Mouse (Mus musculus) left cerebral cortex, adult 18-20 months (tissue): ENCODE measurements around the gene Tbc1d13. TPM values are rescaled to one million over a fixed set of nuclear protein-coding genes. Genes with fewer than 3 reads are reported as not detected.

Source experiments
- DNase-seq, 2 experiments: peaks; one replicate each; pipeline ENCODE4 v3.0.0; 2021 to 2022; ENCODE audit warnings: low spot score in 2 of 2, mixed read lengths in 1 of 2
- long read RNA-seq, 2 experiments: library from polyadenylated mRNA; stranded (forward); transcript quantifications; one replicate each; pipeline ENCODE4 v2.0.0; 2021
- total RNA-seq, 2 experiments: library from RNA; stranded (reverse); gene quantifications; 2 replicates each; pipeline ENCODE4 v1.2.3; 2021

Gene Tbc1d13
- total RNA-seq, result 10 to 100 TPM; 43.7 to 50.5 TPM
- long read RNA-seq, experiment 1, partial matches to known transcripts, result 0 of 8 reads
- long read RNA-seq, experiment 1, other reads (novel, unspliced or antisense), result 8 of 8 reads
- long read RNA-seq, experiment 2, partial matches to known transcripts, result 0 of 5 reads
- long read RNA-seq, experiment 2, other reads (novel, unspliced or antisense), result 5 of 5 reads

DNA sequence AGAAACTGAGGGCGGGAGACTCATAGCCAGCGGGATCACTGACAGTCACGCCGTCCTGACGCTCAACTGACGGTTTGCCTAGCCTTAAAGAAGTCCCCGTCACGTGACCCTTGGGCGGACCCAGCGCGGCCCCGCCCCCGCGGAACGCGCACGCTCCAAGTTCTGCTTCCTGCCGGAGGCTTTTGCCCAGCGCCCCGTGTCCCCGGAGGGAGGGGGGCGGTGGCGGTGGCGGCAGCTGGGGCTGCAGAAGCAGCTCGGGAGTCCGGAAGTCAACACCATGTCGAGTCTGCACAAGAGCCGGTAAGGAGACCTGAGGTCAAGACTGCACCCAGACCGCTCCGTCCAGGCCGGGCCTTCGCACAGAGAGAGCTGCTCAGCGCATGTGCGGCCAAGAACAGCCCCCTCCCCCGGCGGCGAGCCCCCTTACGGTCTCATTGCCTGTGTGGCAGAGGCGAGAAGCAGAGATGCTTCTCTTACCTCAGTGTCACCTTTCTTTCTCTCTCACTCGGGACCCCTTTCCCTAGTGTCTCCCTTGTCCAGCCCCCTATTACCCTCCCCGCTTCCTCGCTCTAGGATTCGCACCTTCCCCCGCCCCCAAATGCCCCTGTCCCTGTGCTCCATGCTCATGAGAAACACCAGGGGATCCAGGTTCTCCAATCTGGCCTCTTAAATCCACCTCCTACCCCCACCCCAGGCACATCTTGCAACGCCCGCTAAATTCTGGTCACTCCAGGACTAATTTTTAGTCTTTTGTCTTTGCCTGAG is at the start of gene Tbc1d13:
Tbc1d13 (plus strand) TSS at position 134 of the 765 bp plus-strand sequence.
- DNase-seq, result peak; percentile 97 to 99

GRCm38 (mm10) chr2:30084113-30084512 is 49.4 kb upstream of the Tbc1d13 start:
- DNase-seq, result no peak

- no peak for DNase-seq
Measured at GRCm38 (mm10) chr2:30084632-30085031, 48.9 kb upstream of the Tbc1d13 start.

DNA sequence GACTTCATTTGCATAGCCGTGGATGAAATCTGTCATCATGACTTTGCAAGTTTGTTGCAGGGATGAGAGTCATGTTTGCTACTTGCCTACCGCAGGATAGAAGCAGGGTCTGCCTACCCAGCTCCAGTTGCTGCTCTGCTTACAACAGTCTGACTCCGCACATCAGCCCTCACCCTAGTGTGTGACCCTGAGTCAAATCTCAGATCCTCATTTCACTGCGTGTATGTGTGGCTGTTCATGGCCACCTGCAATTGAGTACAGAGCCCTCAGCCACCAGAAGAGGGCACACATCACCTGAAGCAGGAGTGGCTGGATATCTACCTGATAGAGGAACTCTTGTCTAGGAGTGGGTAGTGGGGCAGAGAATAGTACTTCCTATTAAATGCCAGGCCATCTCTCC is 46.2 kb upstream of the Tbc1d13 start:
- DNase-seq, result no peak

DNA sequence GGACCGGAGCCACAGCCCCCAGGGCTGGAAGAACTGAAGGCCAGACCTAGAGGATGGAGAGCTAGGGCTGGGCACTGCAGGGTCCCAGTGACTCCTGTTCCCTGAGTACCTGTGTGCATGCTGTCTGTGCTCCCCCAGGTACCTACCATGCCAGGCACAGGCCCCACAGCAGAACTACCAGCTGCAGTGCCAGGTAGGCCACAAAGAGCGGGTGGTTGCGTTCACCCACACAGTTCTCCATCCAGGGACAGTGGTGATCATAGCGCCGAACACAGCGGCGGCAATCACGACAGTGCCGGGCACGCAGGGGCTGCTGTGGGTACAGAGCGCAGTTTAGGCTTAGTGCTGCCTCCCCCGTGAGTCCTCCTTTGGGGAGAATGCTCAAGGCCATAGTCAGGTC is 42.0 kb upstream of the Tbc1d13 start:
- DNase-seq, result no peak

- DNase-seq, result no peak
Measured at GRCm38 (mm10) chr2:30092280-30092918, 41.1 kb upstream of the Tbc1d13 start.

GRCm38 (mm10) chr2:30093471-30094207 is 39.9 kb upstream of the Tbc1d13 start, which contains the start of gene Zdhhc12:
Gene Zdhhc12, minus strand, starts transcription at chr2:30093648.
- DNase-seq, result peak; percentile 79 to 91

- DNase-seq, result no peak
Measured at GRCm38 (mm10) chr2:30094208-30094588, 39.3 kb upstream of the Tbc1d13 start.

DNA sequence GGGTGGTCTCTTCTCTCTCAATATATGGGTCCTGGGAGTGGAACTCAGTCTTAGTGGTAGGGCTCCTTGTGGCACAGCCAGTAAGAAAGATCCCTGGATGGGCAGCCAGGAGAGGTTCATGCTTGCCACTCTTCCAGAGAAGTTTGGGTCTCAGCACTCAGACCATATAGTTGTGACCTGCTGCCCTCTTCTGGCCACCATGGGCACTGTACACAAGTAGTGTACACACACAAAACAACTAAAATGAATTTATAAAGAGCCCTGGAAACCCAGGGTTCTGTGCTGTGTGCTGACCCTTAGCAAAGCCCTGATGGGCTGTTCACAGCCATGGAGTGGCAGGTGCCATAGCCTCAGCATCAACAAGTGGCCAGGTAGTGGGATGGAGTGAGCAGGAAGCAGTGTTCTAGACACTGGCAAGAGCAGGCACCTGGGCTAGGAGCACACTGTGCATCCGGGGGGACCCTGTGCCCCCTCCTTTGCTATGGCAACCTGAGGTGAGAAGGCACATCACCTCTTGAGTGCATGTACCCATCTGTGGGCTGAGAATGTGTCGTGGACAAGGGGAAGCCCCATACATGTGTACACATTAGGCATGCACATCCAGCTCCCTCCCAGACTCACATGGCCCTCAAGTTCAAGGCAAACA is 37.5 kb upstream of the Tbc1d13 start:
- DNase-seq, result no peak

- no peak for DNase-seq
Measured at GRCm38 (mm10) chr2:30100214-30100613, 33.3 kb upstream of the Tbc1d13 start.

DNA sequence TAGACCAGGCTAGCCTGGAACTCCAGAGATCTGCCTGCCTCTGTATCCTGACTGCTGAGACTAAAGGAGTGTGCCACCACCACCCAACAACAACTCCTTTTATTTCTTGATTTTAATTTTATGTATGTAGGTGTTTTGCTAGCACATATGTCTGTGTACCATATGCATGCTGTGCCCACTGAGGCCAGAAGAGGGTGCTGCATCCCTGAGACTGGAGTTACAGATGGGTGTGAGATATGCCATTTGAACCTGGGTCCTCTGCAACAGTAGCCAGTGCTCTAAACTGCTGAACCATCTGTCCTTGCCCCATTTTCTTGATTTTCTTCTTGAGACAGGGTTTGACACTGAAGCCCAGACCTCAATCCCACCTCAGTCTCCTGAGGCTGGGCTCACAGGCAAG is 27.2 kb upstream of the Tbc1d13 start:
- DNase-seq, result peak; percentile 36 to 43

- DNase-seq, result no peak
Measured at GRCm38 (mm10) chr2:30107646-30108045, 25.9 kb upstream of the Tbc1d13 start.

GRCm38 (mm10) chr2:30108260-30108659 is 25.3 kb upstream of the Tbc1d13 start:
- no peak for DNase-seq

GRCm38 (mm10) chr2:30111500-30111899 is 22.0 kb upstream of the Tbc1d13 start:
- DNase-seq, result no peak

- no peak for DNase-seq
Measured at GRCm38 (mm10) chr2:30112564-30112963, 21.0 kb upstream of the Tbc1d13 start.

- peak; percentile 69 to 80 for DNase-seq
Measured at GRCm38 (mm10) chr2:30119641-30120051, 13.9 kb upstream of the Tbc1d13 start.

- DNase-seq, result no peak
Measured at GRCm38 (mm10) chr2:30120269-30120668, 13.3 kb upstream of the Tbc1d13 start.

DNA sequence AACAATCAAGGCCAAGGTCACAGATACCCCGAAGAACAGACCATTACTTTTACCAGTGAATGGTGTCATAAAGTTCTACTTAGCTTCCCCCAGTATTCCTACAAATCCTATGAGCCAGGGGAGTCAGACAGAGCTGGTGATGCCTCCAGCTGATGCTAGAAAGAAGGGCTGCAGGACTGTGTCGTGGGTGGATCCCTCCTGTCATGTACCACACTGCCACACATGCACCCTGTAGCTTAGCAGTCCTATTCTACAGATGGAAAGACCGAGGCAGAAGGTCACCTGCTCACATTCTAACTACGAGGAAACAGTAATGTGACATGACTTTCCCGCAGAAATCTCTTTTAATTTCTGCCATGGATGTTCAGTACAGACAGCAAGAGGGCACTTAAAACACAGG is 10.8 kb upstream of the Tbc1d13 start:
- DNase-seq, result no peak

DNA sequence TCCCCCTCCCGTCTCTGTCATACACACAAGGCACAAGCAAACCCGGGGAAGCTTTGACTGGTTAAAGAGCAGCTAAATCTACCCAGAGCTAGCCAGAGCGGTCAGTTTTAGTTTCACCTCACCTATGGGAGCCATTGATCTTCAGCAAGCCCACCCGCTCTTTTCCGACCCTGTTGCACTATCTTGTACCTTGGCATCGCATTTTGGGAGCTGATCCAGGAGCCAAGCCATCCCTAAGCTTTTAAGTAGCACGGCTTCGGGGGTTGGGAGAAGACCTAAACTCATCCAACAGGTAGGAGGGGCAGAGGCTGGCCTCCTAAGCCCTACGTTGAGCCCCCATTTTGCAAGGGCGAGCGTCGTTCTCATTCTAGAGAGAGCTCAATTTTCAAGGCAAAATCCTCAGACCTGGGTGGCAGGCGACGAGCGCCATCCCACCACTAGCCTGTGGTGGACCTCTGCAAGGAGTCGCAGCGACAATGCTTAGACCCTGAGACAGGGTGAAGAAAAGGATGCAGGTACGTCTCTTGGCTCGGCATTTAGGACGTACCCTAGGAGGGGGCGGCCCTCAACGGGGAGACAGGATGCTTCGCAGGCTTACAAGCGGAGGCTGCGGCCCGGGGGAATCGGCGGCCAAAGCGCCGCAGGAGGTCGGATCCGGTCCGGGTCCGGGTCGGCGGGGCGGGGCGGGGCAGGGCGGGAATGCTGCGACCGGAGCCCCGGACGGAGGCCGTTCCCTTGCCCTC is 9.6 kb upstream of the Tbc1d13 start:
- peak in 1 of 2 experiments; percentile 19 for DNase-seq
